Mouse (Mus musculus) ovary, postnatal 36 days (tissue): ENCODE data around the gene Anks1.
A peak's percentile ranks its signal among the peaks of the same experiment; 100 is the strongest.
"Not testable (repeated sequence)": the region's sequence is repeated elsewhere in the genome, so short reads cannot be mapped to it uniquely, and the experiment has no call there.

ENCODE experiments used
- DNase-seq: peaks from one replicate; pipeline ENCODE4 v3.0.0; 2022; ENCODE audit warnings: low spot score, mixed read lengths

Anks1 gene

DNA sequence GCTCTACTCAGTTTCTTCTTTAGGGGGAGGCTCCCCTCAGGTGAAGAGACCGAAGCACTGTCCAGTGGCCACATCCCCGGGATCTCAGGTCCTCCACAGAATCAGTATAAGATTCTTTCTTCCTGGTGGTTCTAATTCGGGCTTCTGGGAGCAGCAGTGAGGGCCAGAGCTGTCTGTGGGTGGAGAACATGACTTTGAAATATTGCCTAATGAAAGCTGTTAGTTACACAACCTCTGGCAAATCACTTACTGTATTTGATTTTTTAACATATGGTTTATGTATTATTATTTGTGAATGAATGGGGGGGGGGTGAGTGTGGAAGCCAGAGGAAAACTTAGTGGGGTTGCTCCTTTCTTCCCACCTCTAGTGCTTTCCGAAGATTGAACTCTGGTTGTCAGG lies 22.7 kb downstream of the Anks1 start:
- DNase-seq: no peak

DNA sequence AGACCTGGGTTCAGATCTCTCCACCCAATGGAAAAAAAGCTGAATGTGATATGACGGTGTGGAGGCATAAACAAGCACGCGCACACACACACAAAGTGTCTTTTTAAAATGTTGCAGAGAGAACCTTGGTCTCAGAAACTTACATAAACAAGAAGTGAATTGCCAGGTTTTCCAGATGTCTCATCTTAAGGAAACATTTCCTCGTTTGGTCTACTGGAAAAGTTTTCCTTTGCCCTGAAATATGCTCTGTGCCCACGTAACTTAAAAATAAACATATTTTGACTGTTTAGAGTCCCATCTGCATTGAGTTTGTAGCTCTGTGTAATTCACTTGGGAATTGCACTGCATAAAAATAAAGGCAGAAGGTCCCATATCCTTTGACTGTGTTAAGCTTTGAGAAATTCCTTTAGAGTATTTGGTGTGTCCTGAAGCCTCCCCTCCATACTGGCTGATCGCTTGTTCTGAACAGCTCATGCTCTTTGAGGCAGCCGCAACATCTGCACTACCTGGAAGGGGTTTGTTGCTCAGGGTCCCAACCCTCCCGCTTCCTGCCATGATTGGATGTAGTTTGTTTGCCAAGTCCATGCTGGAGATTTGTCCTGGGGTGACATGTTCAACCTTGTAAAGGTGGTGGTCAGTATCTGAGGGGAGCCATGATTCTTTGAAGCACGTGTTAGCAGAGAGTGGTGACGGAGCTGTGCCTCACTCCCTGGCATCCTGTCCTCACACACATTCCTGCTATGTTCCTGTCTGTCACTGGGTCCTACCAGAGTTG lies 25.2 kb downstream of the Anks1 start:
- DNase-seq: no peak

DNA sequence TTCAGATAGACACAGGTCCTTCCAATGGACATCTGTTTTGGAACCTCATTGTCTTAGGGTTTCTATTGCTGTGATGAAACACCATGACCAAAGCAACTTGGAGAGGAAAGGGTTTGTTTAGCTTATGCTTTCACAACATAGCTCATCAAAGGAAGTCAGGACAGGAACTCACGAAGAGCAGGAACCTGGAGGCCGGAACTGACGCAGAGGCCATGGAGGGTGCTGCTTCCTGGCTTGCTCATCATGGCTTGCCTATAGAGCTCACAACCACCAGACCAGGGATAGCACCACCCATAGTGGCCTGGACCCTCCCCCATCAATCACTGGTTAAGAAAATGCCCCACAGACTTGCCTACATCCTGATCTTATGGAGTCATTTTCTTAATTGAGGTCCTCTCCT lies 26.0 kb downstream of the Anks1 start:
- DNase-seq: no peak

DNA sequence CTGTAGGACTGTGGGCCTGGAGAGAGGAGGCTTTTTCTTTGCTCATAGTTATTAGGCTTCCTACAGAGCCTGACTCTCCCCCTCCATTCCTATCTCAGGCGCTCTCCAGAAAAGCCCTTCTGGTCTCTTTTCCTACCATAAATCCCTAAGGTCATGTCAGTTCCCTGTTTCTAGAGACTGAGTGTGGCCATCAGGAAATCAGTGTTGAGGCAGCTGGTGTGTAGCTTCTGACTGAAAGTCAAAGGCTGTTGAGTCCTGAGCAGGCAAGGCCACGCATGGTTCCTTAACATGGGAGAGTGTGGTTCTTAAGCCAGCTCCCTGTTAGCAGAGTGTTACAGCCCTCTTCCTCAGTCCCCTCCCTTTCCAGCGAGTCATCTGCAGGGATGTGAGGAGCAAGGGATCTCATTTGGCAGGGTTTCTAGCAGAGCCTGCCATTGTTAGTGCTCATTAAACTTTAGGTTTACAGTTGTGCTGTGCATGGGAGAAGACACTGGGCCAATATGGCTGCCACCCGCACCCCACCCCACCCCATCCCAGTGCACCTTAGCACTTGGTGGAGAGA lies 28.0 kb downstream of the Anks1 start:
- DNase-seq: no peak

DNA sequence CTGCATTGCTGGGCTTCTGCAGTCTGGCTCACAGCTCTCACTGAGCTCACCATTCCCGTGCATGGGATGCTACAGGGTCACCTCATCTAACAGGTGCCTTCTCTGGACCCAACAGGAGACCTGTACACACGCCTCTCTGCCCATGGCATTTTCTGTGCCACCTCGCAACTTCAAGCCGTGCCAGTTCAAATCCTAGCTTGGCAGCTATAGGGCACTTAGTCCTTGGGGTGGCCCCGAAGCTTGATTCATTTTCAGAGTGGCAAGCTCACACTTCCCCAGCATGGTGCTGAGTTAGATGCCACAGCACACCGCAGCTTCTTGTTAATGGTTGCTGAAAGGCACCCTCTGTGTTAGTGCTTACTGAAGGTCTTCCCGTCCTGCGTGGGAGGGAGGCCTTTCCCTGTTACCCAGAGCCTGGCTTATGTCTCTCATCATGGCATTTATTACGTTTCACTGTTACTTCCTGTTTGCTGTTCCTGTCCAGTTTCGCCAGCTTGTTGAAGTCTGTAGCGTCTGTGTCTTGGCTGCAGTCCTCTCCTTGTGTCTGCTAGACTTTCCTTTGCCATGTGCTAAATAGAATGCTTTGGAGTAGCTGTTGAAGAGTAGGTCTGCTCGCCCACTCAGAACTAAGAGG lies 29.1 kb downstream of the Anks1 start:
- DNase-seq: no peak

DNA sequence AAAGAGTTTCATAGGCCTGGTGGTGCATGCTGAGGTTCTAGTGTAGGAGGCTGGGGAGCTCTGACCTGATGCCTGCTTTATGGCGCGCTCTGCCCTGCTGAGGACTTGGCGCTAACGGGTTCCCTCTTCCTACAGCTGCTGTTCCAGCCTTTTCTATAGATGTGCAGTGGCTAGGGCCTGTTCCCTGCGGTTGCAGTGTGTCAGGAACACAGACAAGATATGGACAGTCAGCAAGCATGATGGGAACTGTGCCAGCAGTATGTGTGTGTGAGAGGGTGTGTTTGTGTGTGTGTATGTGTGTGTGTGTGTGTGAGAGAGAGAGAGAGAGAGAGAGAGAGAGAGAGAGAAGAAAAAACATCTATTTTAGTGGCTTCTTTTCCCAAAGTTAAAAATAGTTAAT lies 29.9 kb downstream of the Anks1 start:
- DNase-seq: no peak

DNA sequence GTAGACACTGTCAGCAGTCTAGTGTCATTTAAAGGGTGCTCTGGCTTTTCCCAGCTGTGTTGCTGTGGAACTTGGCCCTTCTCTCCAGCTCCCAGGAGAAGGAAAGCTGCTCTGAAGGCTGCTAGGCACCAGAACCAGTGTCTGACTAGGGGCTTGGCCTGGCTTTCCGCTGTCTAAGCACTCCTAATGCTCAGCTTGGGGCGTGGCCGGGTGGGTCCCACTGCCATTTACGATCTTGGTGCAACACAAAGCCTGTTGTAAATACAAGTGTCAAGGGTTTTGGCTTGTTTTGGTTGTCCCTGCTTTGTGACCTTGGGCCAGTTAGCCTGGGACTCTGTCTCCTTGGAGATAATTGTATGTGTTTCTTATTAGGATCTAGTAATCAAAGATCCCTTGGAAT lies 31.2 kb downstream of the Anks1 start:
- DNase-seq: peak; percentile 42

DNA sequence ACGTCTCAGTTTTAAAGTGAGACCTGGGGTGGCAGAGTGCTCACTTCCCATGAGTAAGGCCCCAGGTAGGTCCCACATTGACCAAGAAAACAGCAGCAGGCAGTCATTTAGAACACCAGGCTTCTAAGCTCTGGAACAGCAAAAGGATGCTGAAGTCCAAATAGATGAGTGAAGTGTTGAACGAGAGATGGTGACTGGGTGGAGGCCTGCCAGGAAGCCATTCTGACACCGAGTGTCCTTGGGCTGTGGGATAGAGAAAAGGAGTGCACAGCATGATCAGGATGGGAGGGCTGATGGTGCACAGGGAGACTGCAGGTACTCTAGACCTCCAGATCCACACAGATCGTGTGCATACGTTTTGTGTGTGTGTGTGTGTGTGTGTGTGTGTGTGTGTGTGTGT lies 32.1 kb downstream of the Anks1 start:
- DNase-seq: no peak

DNA sequence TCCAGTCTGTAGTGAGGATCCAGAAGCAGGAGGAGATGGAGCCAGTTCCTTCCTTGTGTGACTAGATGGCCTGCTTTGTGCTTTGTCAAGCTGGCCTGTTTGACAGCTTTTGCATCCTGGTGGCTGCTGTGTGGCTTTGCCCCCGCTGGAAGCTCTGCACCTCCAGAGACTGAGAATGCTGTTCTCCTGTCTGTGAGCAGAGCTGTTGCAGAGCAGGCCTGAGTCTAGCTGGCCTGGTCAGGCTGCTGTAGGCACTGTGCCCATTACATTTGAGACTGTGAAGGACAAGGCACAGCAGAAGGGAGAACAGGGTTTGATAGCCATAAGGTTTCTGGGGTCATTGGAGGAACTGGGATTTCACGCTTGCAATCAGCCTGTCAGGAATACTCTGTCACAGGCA lies 32.6 kb downstream of the Anks1 start:
- no peak for DNase-seq

DNA sequence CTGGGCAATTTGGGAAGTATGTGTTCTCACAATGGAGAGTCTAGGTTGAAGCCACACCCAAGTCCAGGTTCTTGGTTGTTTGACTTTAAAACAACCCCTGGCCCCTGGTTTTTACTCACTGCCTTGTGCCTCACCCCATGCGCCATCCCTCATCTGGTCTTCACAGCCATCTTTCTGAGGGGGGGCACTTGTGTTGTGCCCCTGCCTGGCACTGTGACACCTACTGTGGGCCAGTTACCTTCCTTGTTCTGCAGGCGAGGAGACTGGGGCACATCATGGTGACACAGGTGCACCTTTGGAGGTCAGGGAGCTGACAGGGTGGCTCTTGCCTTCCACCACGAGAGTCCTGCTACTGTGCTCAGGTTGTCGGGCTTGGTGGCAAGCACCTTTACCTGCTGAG lies 33.0 kb downstream of the Anks1 start:
- no peak for DNase-seq

DNA sequence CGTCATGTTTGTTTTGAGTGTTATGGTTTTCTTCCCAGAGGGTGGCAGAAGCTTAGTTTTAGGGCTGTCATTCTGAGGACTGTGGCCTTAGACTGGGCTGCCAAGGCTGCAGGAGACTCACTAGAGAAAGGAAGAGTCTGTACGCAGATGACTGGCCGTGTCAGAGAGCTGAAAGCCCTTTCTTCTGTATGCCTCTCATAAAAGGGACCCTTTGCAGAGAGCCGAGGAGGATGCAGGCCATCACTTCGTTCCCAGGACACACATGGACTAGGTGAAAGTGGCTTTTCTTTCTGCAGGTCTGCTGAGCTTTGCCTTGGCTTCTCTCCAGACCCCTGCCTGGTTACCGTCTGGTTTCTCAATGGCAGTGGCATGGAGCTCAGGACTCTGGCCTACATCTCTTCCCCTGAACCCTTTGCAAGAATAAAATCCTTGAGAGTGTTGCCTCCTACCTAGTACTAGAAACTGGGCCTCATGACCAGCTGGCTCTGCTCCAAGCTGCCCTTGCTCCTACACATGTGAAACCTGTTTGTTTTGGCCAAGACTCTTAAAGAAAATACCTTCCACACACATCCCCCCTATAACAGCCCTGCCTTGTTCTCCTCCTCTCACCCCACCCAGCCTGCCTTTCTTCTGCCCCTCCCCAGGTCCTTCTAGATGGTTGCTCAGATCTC lies 36.6 kb downstream of the Anks1 start:
- DNase-seq: peak; percentile 71

DNA sequence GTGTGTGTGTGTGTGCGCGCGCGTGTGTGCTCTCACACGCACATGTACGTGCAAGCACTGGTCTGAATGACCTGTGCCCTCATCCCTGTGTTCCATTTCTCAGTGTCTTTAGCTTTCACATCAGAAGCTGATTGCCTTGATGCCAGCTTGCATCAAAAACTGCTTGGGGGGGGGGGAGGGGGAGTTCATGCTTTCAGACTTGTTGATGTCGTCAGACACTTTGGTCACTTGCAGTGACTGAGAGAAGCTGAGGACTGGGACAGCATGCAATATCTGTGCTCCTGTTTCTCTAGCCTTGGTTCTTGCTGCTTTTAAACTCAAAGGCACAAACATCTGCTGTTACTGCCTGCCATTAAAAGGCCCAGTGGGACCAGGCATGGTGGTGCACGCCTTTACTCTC lies 37.3 kb downstream of the Anks1 start:
- DNase-seq: no peak

DNA sequence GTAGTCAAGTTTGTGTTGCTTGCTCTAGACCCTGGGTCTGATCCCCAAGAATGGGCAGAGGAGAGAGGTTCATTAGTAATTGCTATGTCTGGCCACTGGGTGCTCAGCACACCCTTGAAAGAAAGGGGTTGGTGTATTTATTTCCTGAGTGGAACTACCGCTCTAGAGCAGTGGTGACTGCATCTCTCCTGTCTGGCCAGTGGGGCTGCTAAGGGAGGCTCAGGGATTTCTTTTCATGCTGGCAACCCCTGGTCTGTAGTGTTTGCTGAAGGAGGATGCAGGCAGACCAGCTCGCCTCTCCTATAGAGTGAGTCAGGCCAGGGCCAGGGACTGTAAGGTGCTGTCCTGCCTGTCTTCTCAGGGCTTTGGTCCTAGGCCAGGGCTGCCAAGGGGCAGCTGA lies 38.0 kb downstream of the Anks1 start:
- DNase-seq: no peak

DNA sequence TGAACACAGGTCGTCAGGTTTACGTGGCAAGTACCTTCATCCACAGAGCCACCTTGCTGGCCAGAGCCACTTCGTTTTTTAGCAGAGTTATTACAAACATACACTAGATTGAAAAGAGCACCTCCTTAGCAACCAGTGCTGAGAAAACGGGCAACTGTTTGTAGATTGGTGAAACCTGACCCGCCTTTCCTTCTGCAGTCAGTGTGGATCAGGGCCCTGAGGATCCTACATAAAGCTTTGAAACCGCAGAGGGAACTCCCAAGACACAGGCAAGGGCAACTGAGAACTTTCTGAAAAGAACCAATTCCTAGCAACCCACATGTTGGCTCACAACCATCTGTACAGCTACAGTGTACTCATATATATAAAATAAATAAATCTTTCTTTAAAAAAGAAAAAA lies 44.0 kb downstream of the Anks1 start:
- no peak for DNase-seq

DNA sequence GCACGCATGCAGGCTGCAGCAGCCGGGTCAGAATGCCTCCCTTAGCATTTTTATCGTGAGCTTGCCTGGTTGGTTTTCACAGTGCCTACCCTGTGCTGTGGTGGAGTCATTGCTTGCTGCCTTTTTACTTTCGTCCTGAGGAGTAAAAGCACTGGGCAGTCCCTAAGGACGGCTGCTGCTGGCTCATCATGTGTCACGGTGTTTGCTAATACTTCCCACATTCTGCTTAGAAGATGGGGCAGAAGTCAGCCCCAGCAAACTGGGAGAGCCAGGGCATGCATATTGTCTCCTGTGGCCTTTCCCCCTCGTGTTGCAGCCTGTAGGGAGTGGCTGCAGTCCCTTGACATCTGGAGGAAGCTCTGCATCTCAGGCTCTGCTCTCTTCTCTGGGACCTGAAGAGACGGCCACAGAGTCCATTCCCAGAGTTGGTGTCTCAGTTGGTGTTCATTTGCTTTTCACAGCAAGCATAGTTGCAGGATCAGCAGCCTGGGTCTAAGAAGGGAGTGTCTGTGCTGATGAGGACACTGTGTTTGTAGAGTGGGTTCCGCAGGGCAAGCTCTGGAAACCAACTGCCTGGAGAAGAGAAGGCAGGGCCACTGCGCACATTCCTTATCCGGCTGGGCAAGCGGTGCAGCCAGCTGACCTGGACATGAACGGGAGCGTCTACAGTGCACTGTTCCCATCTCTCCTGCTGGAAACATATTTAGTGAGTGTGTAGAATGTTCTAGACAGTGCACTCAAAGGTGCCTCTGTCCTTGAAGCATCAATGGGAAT lies 45.7 kb downstream of the Anks1 start:
- DNase-seq: no peak

DNA sequence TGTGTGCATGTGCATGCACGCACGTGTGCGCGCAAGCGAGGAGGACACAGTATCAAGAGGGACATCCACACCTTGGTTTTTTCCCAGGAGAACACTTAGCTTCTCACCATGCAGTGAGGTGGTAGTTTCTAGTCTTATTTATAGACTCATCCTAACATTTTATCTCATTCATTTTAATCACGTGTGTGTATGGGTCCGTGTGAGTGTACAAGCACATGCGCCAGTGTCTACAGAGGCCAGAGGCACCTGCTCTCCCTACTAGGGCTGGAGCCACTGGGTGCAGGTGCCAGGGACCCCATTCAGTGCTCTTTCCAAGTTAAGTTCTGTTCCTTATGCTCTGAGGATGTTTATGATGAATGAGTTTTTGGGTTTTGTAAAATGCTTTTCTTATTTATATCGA lies 48.5 kb downstream of the Anks1 start:
- DNase-seq: no peak

DNA sequence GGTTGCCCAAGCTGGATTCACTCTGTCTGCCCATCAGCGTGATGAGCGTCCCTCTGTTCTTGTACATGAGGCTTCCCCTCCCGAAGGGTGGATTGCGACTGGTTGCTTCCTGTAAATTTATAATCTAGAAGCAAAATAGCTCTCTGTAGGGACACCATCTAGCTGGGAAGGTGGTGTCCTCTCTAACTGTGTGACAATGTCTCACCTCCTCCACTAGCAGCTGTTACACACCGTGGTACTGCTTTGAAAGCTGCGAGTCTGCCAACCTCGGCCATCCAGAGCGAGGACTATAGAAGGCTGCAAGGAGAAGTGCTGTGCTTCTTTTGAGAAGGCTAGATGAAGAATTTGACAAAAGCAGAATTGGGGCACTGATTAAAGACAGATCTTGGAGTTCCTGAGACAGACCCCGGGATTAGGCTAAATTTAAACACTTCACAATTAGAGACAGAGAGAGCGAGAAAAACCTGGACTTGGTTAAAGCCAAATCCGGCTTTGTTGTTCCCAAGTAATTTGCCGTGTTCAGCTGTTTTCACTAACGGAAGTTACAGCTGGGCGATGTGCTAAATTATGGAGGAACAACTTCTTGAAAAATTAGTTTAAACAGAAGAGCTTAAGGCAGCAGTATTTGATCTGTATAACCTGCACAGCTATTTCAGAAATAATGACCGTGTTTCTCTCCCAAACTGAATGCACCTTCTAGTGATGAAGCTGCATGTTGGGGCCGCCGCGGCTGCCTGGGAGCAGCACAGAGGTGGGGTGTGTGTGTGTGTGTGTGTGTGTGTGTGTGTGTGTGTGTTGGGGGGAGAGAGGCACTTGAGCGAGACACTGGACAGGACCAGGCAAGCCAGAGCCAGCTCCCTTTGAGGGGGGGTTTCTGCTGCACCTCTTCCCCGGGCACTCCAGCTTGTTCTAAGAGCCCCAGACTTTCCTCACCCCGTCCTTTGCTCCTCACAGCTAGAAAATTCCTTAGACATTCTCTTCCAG lies 51.3 kb downstream of the Anks1 start:
- no peak for DNase-seq

DNA sequence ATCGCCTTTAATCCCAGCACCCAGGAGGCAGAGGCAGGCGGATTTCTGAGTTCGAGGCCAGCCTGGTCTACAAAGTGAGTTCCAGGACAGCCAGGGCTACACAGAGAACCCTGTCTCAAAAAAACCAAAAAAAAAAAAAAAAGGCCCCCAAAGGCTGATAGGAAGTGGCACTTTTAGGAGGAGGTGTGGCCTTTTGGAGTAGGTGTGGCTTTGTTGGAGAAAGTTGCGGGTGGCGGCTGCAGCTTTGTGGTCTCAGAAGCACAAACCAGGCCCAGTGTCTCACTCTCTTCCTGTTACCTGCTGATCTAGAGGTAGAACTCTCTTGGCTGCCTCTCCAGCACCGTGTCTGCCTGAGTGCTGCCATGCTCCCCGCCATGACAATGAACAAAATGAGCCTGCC lies 54.0 kb downstream of the Anks1 start:
- not testable (repeated sequence) for DNase-seq

DNA sequence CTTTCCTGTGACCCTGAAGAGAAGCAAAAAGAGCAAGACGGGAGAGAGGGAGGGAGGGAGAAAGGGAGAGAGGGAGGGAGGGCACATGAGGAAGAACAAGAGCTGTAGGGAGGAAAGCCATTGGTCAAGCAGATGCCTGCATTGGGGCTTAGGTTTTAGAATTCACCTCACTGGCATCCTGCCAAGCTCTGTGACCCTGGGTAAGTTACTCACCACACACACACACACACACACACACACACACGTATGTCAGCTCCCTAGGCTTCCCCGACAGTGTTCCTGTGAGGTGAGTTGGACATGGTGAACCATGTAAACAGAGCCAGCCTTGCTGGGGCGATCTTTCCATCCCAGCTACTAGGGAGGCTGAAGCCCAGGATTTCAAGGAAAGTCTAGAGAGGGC lies 55.5 kb downstream of the Anks1 start:
- no peak for DNase-seq

DNA sequence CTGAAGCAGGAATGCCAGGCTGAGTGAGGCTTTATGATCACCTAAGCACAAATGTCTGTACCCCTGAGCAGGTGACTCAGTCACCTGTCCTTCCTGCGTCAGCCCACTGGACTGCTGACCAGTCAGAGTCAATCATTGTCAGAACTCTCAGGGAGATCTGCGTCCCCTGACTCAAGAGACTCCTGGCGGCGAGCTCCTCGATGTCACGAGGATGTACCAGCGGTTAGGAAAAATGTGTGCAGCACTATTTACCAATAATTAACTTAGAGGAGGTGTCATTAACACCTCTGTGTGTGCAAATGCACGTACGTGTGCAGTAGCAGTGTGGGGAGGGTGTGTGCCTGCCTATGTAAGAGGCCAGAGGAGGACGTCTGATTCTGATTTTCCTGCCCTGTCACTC lies 56.2 kb downstream of the Anks1 start:
- no peak for DNase-seq

DNA sequence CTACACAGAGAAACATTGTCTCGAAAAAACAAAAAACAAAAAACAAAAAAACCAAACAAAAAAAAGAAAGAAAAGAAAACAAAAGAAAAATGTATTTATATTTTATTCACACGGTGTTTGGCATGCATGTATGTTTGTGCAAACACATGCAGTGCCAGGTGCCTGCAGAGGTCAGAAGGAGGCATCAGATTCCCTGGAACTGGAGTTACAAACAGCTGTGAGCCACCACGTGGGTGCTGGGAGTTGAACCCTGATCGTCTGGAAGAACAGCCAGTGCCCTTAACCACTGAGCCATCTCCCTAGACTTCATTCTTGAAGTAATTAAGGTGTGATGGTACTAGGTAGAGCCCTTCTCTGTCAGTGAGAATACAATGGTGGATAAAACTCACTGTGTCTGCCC lies 57.0 kb downstream of the Anks1 start:
- DNase-seq: no peak
